Mouse (Mus musculus): ENCODE data around the gene Asb14. TPM values are rescaled to one million over a fixed set of nuclear protein-coding genes. Genes with fewer than 3 reads are reported as not detected.
"Not testable (repeated sequence)": the region's sequence is repeated elsewhere in the genome, so short reads cannot be mapped to it uniquely, and the experiment has no call there.

Asb14 gene
- total RNA-seq (2021): 100 to 1,000 TPM in 1 of 2 experiments, 10 to 100 TPM in 1; 55.2 to 102 TPM
- long read RNA-seq, experiment 1, transcript Asb14-201 (10 exons, 2,062 nt): major isoform, 34 of 76 reads
- long read RNA-seq, experiment 1, partial matches to known transcripts: 15 of 76 reads
- long read RNA-seq, experiment 1, other reads (novel, unspliced or antisense): 24 of 76 reads
- long read RNA-seq, experiment 2, transcript Asb14-201 (10 exons, 2,062 nt): major isoform, 39 of 99 reads
- long read RNA-seq, experiment 2, partial matches to known transcripts: 12 of 99 reads
- long read RNA-seq, experiment 2, other reads (novel, unspliced or antisense): 46 of 99 reads

DNA sequence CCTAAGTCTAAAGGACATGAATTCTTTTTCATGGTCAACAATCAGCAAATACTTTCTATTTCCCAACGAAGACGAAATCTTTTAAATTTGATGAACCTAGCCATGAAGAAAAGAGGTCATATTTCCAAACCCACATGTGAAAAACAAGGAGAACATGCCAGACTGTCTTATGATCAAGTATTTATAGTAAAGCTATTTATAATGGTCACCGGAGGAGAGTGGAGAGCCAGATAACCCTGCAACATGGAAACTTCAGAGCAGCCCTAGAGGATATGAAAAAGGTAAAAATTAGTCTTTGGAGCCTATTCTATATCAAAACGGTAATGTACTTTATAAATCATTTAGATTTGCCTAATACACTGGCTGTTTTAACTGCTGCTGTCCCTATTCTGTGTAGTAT is at the start of gene Asb14:
Gene Asb14, plus strand, starts transcription at position 166 of the 400 bp plus-strand sequence.
- DNase-seq: no peak

DNA sequence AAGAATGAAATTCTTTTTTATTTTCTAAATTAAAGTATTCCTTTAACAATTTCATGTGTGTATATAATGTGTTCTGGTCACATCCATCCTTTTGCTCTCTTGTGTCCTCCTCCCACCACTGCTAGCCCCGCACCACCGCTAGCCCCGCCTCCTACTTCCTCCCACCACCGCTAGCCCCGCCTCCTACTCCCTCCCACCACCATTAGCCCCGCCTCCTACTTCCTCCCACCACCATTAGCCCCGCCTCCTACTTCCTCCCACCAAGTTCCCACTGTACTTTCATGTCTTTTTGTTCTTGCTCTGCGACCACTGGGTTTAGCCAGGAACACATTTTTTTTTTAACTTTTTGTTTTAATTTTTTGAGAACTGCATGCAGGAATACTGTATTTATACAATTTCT is 41.3 kb upstream of the Asb14 start:
- no peak for DNase-seq

DNA sequence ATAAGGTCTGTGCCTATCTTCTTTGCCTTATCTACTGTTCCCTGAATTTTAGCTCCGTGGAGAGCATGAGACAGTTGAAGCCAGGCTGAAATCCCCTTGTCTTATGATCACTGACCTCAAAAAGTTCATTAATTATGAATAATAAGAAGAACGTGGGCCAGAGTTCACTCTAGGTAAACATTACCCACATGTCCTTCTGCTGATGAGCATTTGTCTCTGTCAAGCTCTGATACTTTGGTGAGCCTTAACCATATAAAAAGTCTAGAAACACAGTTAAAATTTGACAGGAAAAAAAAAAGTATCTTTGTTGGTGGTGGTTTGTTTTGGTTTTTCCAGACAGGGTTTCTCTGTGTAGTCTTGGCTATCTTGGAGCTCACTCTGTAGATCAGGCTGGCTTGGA is 40.3 kb upstream of the Asb14 start:
- no peak for DNase-seq

DNA sequence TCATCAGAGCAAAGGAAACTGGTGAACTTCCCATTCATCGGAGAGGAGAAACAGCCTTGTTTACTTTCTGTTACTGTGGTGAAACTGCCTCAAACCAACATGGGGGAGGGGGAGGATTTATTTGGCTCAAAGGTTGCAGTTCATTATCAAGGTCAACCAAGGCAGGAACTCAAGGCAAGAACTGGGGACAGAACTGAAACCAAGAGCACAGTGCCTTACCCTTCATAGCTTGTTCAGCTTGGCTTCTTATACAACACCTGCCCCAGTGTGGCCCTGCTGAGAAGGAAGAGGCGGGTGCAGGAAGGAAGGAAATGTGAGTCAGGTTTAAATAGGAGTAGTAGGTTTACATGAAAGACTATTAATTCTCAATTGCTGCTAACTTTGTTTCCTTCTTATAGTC is 36.0 kb upstream of the Asb14 start:
- no peak for DNase-seq

DNA sequence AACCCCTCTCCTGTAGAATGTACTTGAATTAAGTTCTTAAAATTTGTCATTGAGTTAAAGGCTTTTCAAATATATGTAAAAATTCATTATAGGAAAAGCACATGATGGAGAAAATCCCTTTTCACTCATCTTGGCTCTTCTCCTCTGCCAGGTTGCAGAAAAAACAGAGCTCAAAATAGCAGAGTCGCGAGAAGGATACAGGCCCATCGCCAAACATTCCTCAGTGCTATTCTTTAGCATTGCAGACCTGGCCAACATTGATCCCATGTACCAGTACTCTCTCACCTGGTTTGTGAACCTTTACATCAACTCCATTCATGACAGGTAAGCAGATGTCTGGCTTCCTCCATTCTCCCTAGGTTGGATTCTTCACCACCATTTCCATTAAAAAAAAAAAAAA is 35.3 kb upstream of the Asb14 start:
- DNase-seq: no peak

DNA sequence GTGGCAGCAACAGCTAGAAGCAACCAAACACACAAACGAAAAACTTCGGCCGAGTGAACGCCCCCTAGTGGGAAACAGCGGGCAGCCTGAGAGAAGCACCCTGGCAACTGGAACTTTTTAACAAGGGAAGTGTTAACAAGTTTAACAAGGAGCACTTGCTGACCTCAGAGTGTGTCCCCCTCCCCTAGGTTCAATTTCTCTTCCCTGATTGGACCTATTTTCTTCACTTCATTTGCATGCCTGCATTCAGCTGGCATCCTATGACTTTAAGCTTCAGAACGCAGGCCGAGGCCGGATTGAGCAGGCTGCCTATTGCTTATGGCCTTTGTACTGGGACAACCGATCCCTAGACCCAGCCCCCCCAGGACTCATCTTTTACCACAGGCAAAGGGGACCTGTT is 27.0 kb upstream of the Asb14 start:
- no peak for DNase-seq

DNA sequence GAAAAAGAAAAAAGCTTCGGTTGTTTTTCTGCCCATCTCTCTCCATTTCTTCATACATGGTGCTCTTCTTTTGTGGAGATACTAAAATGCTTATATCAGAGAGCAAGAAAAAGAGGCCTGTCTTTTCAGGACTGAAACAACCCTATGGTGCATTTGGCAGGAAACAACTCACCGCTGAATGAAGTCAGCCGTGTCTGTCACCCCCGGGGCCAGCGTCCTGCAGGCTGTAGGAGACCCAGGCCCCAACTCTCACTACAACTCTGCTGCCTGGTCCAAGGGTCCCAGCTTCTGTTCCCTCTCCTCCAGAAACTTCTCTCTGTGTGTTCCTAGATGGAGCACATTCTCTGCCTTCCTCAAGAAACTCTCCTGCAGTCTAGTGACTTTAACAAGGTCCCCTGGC is 26.1 kb upstream of the Asb14 start:
- DNase-seq: no peak

DNA sequence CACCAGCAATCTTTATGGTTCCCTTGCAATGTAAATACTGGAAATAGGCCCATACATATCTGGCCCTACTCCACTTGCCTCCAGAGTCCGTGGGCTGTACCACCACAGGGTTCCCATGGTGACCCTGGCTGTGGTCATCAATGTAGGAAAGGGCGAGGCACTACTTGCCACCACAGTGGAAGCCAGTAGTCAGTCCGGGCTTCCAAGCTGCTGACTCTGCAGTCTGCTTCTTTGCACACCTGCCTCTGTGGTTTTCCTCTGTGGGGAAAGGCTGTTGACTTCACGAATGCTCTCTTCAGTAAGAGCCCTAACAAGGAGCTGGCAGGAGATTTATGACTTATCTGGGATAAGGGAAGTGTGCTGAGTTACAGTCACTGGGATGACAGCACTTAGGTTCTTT is 15.6 kb upstream of the Asb14 start:
- DNase-seq: no peak

DNA sequence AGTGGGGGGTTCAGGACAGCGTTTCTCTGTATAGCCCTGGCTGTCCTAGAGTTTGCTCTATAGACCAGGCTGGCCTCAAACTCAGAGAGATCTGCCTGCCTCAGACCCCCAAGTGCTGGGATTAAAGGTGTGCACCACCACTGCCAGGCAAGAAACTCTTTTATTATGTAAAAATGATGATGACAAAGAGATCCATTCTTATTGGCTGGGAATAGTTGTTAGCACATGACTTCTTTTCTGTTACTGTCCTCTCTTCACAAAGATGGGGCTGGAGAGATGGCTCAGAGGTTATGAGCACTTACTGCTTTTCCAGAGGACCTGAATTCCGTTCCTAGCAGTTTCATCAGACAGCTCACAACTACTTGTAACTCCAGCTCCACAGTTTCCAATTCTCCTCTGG is 14.4 kb upstream of the Asb14 start:
- DNase-seq: no peak

DNA sequence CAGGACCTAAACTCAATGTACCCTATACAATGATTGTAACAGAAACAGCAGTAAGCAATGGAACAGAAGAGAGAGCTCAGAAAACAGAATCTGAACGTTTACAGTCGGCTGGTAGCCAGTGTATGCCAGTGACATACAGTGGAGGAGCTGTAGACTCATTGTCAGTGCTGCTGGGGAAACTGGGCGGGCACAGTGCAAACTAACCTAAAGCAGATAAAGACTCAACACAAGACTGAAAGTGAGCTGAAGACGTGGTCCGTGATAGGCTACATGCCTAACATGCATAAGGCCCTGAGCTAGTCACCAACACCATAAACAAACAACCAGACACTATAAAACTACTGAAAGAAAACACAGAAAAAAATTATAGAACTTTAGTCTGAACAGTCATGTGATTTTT is 12.7 kb upstream of the Asb14 start:
- DNase-seq: no peak

DNA sequence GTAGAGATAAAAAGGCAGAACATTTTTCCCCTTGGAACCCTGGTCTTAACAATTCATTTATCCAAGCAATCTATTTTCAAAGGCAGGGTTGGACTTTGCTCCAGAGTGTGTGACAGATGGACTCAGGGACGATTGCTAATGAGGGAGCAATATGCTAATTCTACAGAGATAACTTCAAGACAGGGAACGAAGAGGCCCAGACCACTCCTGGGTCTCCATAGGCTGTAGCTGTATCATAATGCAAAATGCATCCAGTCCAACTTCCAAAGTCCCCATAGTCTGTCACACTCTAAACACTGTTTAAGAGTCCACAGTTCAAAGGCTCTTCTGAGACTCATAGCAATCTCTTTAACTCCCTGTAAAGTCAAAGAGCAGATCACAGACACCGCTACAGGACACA is 7.1 kb upstream of the Asb14 start:
- no peak for DNase-seq

DNA sequence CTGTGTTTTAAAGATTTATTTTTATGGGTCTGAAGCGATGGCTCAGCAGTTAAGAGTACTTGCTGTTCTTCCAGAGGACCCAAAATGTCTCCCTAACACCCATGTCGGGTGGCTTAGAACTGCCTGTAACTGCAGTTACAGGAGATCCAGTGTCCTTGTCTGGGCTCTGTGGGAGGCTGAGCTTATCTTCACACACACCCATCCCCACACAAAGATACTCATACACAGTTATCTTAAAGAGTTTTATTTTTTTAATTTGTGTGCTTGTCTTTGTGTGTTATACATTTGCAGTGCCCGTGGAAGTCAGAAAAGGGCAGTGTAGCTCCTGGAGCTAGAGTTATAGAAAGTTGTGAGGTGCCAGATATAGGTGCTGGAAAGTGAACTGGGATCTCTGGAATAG is 3.6 kb upstream of the Asb14 start:
- DNase-seq: no peak

DNA sequence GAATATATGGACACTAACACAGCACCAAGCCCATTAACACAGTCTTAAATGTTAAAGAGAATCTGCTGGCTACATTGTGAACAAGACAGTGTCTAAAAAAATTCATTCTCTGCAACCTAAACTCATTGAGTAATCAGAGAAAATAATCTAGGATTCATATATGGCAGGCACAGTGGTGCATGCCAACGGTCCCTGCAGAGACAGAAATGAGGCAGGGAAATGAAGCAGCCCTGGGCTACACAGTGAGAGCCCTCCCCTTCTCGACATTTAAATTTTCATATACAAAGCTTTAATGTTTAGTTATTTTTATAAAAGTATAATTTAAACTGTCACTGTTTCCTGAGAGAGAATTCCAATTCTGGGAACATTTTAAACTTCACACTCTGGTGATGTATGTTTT is 5.1 kb downstream of the Asb14 start:
- no peak for DNase-seq

DNA sequence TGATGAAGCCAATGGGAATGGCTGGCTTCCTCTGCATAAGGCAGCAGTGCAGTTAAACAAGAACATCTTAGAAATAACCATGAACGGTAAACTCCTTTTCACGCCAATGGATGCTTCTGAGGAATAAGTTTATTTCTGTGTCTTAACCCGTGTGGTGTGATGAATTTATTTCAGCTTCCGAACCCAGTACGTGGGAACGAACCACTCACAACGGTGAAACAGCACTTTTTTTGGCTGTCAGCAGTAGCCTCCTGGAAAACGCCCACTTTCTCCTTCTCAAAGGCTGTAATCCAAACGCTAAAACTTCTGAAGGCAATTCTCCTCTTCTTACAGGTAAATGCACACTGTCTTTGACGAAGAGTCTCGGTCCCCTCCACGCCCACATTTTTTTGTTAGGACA is 6.5 kb downstream of the Asb14 start:
- DNase-seq: no peak

DNA sequence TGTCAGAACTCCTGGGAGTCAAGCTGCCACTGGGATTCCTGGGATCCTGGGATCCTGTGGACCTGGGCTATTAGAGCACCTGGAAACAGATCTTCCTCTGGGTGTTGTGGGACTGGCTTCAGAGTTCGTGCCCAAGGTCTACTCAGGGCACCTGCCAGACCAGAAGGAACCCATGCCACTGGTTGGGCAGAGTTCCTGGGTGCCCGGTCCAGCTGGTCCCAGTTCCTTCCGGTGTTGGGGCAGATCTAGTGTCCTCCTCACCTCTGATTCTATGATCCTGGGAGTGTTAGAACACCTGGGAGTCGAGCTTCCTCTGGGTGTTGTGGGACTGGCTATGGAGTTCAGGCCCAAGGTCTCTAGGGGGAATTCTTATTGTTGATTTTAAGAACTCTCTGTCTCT is 13.0 kb downstream of the Asb14 start:
- no peak for DNase-seq

DNA sequence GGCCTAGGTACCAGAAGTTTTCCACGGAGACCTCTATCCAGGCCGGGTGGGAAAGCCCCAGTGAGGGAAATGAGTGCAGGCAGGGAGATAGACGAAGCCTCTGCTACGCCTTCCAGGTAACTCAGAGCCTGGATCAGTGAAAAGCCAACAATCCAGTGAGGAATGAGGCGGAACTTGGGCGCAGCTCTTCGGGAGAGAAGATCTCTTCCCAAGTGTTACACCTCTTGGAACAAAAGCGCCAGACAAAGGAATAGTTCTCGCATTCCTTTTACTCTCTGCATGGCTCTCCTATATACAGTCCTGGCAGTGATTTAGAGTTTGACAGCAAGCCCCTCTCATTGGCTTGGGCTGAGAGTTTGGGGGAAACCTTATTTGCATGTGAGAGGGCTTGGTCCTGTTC is 16.1 kb downstream of the Asb14 start:
- DNase-seq: not testable (repeated sequence)

DNA sequence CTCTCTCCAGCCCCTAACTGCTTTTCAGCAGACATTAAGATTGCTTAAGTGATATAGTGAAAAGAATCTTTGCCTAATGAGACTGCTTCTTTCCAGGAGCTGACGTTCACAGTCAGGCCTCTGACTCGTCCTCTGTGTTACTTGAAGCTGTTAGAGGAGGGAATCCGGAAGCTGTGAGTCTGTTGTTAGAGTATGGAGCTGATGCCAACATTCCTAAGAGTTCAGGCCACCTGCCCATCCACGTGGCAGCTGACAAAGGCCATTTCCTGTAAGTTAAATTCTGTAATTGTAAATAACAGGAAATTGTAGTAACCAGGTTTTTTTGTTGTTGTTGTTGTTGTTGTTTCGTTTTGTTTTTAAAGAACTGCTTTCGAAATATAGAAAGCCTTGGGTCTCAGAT is 16.8 kb downstream of the Asb14 start:
- DNase-seq: no peak

DNA sequence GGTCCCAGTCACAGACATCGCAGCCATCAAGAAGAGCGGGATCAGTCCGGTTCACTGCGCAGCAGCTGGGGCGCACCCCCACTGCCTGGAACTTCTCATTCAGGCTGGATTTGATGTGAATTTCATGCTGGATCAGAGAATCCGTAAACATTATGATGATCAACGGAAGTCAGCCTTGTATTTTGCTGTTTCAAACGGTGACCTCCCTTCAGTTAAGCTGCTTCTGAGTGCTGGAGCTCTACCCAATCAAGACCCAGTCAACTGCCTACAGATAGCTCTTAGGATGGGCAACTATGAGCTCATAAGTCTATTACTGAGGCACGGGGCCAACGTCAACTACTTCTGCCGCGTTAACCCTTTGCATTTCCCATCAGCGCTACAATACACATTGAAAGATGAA is 17.5 kb downstream of the Asb14 start:
- DNase-seq: no peak

DNA sequence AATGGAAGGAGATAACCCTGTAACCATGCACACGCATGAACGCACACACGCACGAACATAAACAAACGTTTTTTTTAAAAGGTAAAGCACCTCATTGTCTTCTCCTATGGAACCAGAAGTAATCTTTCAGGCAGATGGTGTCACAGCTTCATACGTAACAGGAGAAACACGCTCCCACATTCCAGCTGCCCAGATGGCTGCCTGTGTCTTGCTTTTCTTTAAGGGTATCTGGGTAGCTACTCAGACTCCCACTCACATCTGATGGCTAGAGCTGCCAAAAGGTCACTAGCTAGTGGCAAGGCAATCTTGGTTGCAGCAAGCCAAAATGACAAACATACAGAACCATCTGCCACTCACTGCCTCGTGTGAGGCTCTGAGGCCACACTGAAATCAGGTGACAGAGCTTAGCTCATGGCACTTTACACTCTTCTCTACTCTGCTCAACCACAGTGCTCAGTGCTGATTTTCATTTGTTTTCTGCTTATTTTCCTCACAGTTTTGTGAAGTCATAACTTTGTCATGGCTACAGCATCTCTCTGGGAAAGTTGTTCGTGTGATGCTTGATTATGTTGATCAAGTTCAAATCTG is 19.4 kb downstream of the Asb14 start:
- DNase-seq: no peak

DNA sequence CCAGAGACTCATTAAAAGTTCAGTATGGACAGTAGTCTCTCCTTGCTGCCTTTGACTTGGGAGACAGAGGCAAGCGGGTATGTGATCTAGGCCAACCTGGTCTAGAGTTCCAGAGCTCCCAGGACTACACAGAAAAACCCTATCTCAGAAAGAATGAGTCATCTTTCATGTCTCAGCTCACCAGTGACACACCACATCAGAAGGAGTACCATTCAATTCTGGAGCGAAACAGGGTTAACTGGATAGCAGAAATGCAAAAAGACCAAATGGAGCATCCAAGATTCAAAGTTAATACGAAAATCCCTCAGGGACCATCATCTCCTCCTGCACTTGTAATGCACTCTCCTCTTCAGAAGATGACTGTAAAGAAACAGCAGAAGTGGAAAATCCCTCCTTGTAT is 25.0 kb downstream of the Asb14 start:
- no peak for DNase-seq

DNA sequence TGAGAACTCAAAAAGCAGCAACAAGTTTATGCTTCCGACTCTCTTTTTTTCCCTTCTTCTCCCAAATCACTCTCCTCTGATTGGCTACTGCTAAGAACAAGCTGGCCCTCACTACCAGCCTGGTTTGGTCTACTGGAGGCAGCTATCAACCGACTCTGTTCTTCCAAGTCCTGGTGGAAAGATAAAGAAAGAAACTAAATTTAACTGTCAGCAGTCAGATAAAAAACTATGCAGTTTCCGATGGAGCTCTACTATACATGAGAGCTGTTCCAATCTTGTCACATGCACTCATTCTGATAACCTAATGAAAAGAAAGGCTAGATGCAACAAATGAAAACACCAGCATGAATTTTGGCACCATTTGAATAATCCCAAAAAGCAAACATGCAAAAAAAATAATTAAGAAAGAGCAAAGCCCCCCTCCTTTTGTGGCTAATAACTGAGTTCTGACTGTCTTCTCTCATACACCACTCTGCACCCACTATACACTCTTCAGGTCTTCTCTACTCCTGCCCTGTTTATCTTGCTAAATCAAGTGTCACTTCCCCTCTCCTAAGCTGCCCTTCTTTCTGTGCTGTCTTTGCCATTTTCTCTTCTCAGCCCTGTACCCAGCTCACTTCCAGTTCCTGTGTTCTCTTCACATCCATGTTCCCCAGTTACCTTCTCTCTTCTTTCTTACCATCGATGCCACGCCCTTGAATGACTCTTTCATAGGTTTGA is 29.5 kb downstream of the Asb14 start:
- no peak for DNase-seq

DNA sequence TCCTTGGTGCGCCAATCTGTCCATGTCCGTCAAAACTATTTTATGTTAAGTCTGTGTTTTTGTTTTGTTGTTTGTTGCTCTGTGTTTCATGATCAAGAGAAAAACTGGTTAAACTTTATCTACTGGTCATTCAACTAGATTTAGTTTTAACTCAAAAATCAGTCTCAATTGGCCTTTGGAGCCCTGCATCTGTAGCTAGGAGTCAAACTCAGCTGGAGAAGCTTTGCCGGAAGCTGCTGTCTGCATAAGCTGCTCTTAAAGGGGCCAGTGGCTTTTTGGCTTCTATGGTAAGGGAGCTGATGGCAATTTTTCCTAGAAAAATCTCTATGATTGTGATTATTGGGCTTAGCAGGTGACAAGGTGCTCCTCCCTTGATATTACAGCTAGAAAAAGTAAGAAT is 40.5 kb downstream of the Asb14 start:
- no peak for DNase-seq

DNA sequence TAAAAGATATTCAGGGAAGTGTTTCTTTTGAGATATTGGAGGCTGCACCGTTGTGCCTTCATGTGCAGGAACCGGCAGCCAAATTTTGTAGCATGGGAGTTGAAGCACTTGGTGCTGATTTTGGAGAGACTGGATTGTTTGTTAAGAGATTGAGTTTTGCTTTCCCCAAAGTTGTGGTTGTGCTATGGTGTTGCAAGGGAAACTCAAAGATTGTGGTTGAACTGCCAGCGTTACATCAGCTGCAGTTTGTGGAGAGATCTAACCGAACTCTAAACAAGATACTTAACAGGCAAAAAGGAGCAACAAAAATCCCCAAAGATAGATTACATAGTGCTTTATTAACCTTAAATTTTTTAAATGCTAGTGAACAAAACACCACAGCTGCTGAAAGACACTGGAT is 41.2 kb downstream of the Asb14 start:
- no peak for DNase-seq

DNA sequence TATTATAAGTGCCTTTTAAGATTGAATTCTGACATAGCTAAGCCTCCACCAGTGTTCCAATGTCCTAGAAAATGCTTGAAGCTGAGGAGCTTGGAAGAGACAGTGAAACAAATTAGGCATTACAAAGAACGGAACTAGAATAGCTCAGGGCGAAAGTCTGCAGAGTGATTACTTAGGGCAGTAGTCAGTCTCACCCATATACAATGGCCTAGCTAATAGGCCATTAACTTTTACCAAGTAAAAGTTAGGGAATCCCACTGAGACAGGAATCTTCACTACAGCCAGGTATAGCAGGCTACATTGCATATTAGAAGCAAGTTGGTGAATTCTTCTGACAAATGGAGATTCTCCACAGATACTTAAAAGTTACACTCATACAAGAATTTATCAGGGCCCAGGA is 61.8 kb downstream of the Asb14 start:
- not testable (repeated sequence) for DNase-seq

Measured in gastrocnemius, postnatal 25 days (tissue).